Mouse (Mus musculus) kidney, postnatal 0 days (tissue): Measurements from ENCODE around the gene Map7. TPM values are rescaled to one million over a fixed set of nuclear protein-coding genes. Genes with fewer than 3 reads are reported as not detected.

ENCODE experiments used
- ATAC-seq: fragments of 200-750 bp; cut with Nextera tagmentation; replicated peaks from 2 replicates; pipeline ENCODE4 v1.8.0; 2017; ENCODE audit warnings: low read depth, moderate number of reproducible peaks, moderate TSS enrichment, moderate library complexity; ENCODE audit not compliant: low FRiP score
- DNase-seq: peaks from one replicate; pipeline ENCODE4 v3.0.0-alpha.2; 2016; ENCODE audit warnings: low spot score
- H3K27ac ChIP-seq: fragments of 300-500 bp; sonication (generic); 2 replicates; pipeline ENCODE4 v1.5.1; 2014; ENCODE audit warnings: mild to moderate bottlenecking
- H3K27me3 ChIP-seq: fragments of 300-500 bp; sonication (generic); 2 replicates; pipeline ENCODE4 v1.6.1; 2014; ENCODE audit warnings: low read length, mixed read lengths; ENCODE audit not compliant: insufficient read depth
- H3K36me3 ChIP-seq: fragments of 300-500 bp; sonication (generic); 2 replicates; pipeline ENCODE4 v1.6.1; 2014; ENCODE audit warnings: low read length, mixed read lengths; ENCODE audit not compliant: insufficient read depth
- H3K4me1 ChIP-seq: fragments of 300-500 bp; sonication (generic); replicated peaks from 2 replicates; pipeline ENCODE4 v1.6.1; 2014; ENCODE audit warnings: antibody characterized with exemption, low read length, mixed read lengths; ENCODE audit not compliant: insufficient read depth
- H3K4me2 ChIP-seq: fragments of 300-500 bp; sonication (generic); 2 replicates; pipeline ENCODE4 v1.6.1; 2014; ENCODE audit warnings: mild to moderate bottlenecking, low read length, moderate library complexity, mixed read lengths
- H3K4me3 ChIP-seq: fragments of 300-500 bp; sonication (generic); replicated peaks from 2 replicates; pipeline ENCODE4 v1.5.1; 2014; ENCODE audit warnings: low read depth, low read length
- H3K9ac ChIP-seq: fragments of 300-500 bp; sonication (generic); 2 replicates; pipeline ENCODE4 v1.6.1; 2014; ENCODE audit warnings: low read depth, low read length
- H3K9me3 ChIP-seq: fragments of 300-500 bp; sonication (generic); replicated peaks from 2 replicates; pipeline ENCODE4 v1.6.1; 2016; ENCODE audit warnings: low read length, inconsistent platforms, mixed read lengths
- CTCF ChIP-seq: IDR thresholded peaks from 2 replicates; pipeline ENCODE4 v1.5.1; 2016; ENCODE audit warnings: antibody characterized with exemption, low read depth, mild to moderate bottlenecking, moderate library complexity
- WGBS: fragments of 180-500 bp; shearing (Covaris S2); extraction: QIAGEN DNeasy Blood & Tissue Kit; methylation state at CpG from one replicate; pipeline ENCODE4 v1.1.7; 2014; 5-methylcytosine and 5-hydroxymethylcytosine counted together
- polyA plus RNA-seq: library from polyadenylated mRNA; unstranded; fragments of >200 nt; fragmentation: Nextera tagmentation; extraction: Ambion mirVana; gene quantifications from 2 replicates; pipeline ENCODE4 v1.2.1, GENCODE M21; 2015

The Map7 gene
- polyA plus RNA-seq, 1 experiment from 2014 or later: 31.2 TPM

DNA sequence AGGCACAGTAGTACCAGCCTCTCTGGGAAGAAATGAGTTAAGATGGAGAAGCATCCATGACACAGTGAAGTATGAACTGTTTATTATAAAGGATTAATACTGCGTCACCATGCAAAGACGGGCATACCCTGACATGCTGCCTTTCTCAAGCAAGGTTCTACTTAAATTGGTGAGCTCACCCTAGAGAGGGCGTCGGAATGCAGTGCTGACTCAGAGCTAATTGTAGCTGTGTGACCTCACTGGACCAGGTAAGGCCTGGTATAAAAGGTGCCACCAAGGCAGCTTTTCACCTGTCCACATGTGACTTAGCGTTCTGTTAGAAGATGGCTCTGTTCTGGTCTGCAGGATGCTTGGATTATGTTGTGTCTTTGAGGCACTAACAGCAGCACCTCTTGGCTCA lies 11.0 kb downstream of the Map7 start:
- DNase-seq (no peak), ATAC-seq (no peak)
- Histone ChIP-seq H3K27me3 (no peaks in the 10 kb centered on the region), H3K36me3 (no peaks in the 10 kb centered on the region), H3K9me3 (no peaks in the 10 kb centered on the region), H3K4me1 (no peaks in the 10 kb centered on the region), H3K9ac (no peak overlapping the region), H3K27ac (no peak overlapping the region), H3K4me3 (no peak overlapping the region), H3K4me2 (no peak overlapping the region)
- no peak for TF ChIP-seq CTCF
- 92% methylated on average over 5 of the region's 5 CpGs for WGBS

DNA sequence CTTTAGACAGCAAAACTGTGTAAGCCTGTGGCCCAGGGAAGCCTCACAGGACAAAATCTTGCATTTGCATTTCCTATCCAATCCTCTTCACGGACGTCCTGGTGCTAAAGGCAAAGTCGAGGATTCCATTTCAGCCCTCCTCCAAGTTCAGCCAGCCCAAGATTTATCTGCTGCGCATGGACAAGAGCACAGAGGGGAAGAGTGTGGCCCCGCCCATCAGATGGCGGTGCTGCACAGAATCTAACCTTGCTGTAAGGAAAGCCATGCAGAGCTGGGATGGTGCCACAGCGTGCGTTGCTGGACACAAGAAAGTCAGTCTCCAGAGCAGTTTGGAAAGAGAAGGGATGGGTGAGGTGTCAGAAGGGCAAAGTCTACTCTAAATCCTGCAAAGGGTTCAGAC lies 12.6 kb downstream of the Map7 start:
- H3K4me3 ChIP-seq: no peak overlapping the region
- ATAC-seq: no peak; the same call in 1 of the 2 replicates
- H3K27ac ChIP-seq: no peak overlapping the region
- WGBS: 38% methylated on average over 8 of the region's 8 CpGs
- DNase-seq: peak; percentile 53
- no peaks in the 10 kb centered on the region for H3K36me3 ChIP-seq
- TF ChIP-seq CTCF: no peak
- H3K27me3 ChIP-seq: no peaks in the 10 kb centered on the region
- H3K9me3 ChIP-seq: no peaks in the 10 kb centered on the region
- H3K9ac ChIP-seq: no peak overlapping the region
- H3K4me1 ChIP-seq: no peaks in the 10 kb centered on the region
- H3K4me2 ChIP-seq: no peak overlapping the region

DNA sequence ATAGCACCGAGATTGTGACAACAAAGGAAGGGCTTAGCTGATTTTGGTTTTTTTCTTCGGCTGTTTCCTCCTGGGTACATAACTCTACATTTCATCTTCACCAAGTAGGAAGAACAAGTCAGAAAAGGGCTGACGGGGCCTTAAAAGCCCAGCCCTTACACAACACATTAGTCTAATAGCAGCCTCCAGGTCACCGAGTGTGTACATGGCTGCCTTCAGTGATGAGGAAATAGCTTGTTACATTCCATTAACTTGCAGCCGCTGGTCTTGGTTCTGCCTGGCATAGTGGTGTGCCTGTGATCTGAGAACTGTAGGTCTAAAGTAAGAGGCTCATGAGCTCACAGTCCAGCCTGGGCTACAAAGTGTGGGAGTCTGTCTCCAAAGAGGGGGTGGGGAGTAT lies 16.5 kb downstream of the Map7 start:
- Histone ChIP-seq H3K9ac (no peak overlapping the region), H3K4me2 (no peak overlapping the region), H3K9me3 (no peaks in the 10 kb centered on the region), H3K4me3 (no peak overlapping the region), H3K36me3 (no peaks in the 10 kb centered on the region), H3K27ac (no peak overlapping the region), H3K4me1 (no peaks in the 10 kb centered on the region), H3K27me3 (no peaks in the 10 kb centered on the region)
- 67% methylated on average over 5 of the region's 5 CpGs for WGBS
- DNase-seq (no peak), ATAC-seq (no peak)
- no peak for TF ChIP-seq CTCF

DNA sequence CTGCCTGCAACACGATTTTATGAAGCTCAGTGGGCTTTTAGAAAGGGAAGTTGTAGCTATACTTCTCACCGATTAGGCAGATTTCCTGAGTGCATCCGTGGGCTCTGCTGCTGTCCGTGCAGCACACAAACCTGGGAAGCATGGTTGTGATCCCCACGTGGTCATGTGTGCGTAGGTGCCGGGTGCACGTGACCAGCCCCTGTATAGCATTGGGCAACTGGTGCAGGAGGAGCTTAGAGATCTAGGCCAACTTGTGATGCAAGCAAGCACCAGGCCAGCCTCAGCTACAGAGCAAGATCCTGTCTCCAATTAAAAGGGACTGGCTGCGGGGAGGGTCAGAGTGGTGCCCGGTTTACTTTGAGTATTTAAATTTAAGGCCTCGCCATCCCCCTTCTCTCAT lies 18.5 kb downstream of the Map7 start:
- no peak for ATAC-seq
- Histone ChIP-seq H3K36me3 (no peaks in the 10 kb centered on the region), H3K4me1 (0 out of 2 replicates have a peak, but pooled peaks cover 4% of the 10 kb centered on the region), H3K9me3 (no peaks in the 10 kb centered on the region), H3K4me3 (no peak overlapping the region), H3K27ac (no peak overlapping the region), H3K9ac (no peak overlapping the region), H3K27me3 (no peaks in the 10 kb centered on the region), H3K4me2 (no peak overlapping the region)
- no peak for TF ChIP-seq CTCF
- no peak for DNase-seq
- WGBS: 77% methylated on average over 11 of the region's 11 CpGs

DNA sequence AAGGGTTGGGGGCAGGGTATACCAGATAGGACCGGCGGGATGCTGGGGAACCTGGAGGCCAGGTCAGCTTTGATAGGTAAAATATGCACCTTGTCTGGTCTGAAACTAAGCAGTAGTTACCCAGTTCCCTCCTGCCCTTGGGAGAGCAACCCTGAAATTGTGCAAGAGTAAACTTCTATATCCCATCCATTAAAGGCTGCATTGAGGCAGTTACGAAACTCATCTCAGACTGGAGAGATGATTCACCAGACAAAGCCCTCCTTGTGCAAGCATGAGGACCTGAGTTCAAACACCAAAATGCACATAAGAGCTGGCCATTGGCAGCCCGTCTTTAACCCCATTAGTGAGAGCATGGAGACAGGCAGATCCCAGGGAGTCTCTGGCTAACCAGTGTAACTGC lies 19.2 kb downstream of the Map7 start:
- no peak overlapping the region for H3K4me2 ChIP-seq
- DNase-seq (no peak), ATAC-seq (no peak)
- 0 out of 2 replicates have a peak, but pooled peaks cover 4% of the 10 kb centered on the region for H3K4me1 ChIP-seq
- no peak for TF ChIP-seq CTCF
- H3K4me3 ChIP-seq: no peak overlapping the region
- H3K27me3 ChIP-seq: no peaks in the 10 kb centered on the region
- WGBS: 91% methylated on average over 4 of the region's 4 CpGs
- H3K36me3 ChIP-seq: no peaks in the 10 kb centered on the region
- H3K9ac ChIP-seq: no peak overlapping the region
- no peak overlapping the region for H3K27ac ChIP-seq
- H3K9me3 ChIP-seq: no peaks in the 10 kb centered on the region

DNA sequence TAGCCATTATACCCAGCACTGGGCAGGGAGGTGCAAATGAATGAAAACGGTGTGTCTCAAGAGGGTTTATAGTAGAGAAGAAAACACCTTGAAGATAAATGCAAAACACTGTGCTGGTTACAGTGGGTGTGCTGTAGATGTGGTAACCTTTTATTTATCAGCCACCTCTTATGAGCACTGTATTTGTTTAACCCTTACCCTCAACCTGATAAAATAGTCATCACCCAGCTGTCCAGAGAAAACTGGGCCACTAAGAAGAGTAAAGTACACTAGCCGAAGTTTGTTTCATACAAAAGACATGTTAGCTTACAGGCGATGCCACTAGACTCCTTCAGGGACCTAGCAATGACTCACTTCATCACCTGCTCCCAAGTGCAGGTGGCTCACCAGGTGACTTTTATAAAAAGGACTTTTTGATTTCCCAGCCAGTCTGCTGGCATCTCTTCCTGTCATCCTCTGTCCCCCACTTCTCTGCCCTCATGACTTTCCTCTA lies 21.0 kb downstream of the Map7 start:
- no peak for TF ChIP-seq CTCF

More for the DNA sequence above, 21.0 kb downstream of the Map7 start:
- WGBS: 91% methylated on average over 3 of the region's 3 CpGs
- H3K36me3 ChIP-seq: no peaks in the 10 kb centered on the region
- peaks cover 4% of the 10 kb centered on the region; the same call in 1 of the 2 replicates for H3K4me1 ChIP-seq
- no peak overlapping the region for H3K4me2 ChIP-seq
- H3K4me3 ChIP-seq: no peak overlapping the region
- no peaks in the 10 kb centered on the region for H3K9me3 ChIP-seq
- no peak for ATAC-seq
- H3K9ac ChIP-seq: no peak overlapping the region
- no peaks in the 10 kb centered on the region for H3K27me3 ChIP-seq
- no peak overlapping the region for H3K27ac ChIP-seq
- DNase-seq: no peak
